18 mouse cellular contexts compared by ENCODE assay signal in the genomic region with DNA sequence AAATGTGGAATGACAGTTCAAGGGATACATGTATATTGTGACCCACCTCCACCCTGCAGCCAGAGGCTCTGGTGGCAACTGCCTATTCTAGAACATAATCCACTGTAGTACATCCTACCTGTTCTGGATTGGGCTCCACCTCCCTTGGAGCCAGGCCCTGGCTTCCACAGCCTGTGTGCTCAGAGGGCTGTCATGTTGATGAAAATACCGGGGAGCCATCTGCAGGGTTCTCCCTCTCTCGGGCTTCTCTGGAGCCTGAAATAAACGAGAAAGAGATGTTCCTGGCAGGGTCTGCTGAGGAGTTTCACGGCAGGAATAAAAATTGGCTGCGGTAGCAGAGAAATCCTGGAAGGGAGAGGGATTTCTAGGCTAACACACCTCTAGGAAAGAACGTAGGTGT. TPM values are rescaled to one million over a fixed set of nuclear protein-coding genes. Genes with fewer than 3 reads are reported as not detected.
DNase-seq lines count a peak whose midpoint lies in the region; ATAC-seq lines count a peak whose summit lies in the region.
"Had no signal": no experiment of that assay in that cellular context is flagged by ENCODE, and none has a peak within 500 bp of the region (broad histone marks: within the 10 kb centered on the region; RNA-seq: fewer than 3 reads in every experiment).

No protein-coding gene starts in this region.

- no peak for DNase-seq in neural tube, embryonic 10.5 days (ENCODE audit: extremely low spot score, low spot score)
- DNase-seq in left cerebral cortex, postnatal 10 days (ENCODE audit: extremely low spot score in 1 of 2, low spot score in 2 of 2) = peak; percentile 31 to 62
- DNase-seq in T-cell, adult 2 months (ENCODE audit: low spot score) = no peak
- DNase-seq in ovary, adult 18-20 months (ENCODE audit: low spot score) = no peak
- DNase-seq: heart, adult 2 months; kidney, adult 8-10 months; lung, adult 18-20 months; midbrain, embryonic 14.5 days; retina, postnatal 1 day had no signal

- H3K9me3 ChIP-seq in forebrain, embryonic 15.5 days = no peaks in the 10 kb centered on the region
- H3K9me3 ChIP-seq in forebrain, embryonic 13.5 days (replicated peaks) = no peaks in the 10 kb centered on the region
- H3K9me3 ChIP-seq in neural tube, embryonic 15.5 days (replicated peaks) = no peaks in the 10 kb centered on the region
- H3K9me3 ChIP-seq: hindbrain, embryonic 15.5 days; limb, embryonic 15.5 days; neural tube, embryonic 13.5 days had no signal

- WGBS in forebrain, embryonic 15.5 days = 51% methylated on average over 6 of the region's 6 CpGs
- 57% methylated on average over 6 of the region's 6 CpGs for WGBS in forebrain, embryonic 13.5 days
- 57% methylated on average over 6 of the region's 6 CpGs for WGBS in neural tube, embryonic 15.5 days

- no peak overlapping the region for H3K9ac ChIP-seq in forebrain, embryonic 15.5 days (replicated peaks)
- no peak overlapping the region for H3K9ac ChIP-seq in forebrain, embryonic 13.5 days
- H3K9ac ChIP-seq in neural tube, embryonic 15.5 days (replicated peaks) = no peak overlapping the region
- H3K9ac ChIP-seq: hindbrain, embryonic 15.5 days; limb, embryonic 15.5 days; neural tube, embryonic 13.5 days had no signal

- no peak overlapping the region for H3K4me2 ChIP-seq in forebrain, embryonic 15.5 days (replicated peaks)
- H3K4me2 ChIP-seq in forebrain, embryonic 13.5 days = no peak overlapping the region
- no peak overlapping the region for H3K4me2 ChIP-seq in neural tube, embryonic 15.5 days
- H3K4me2 ChIP-seq: hindbrain, embryonic 15.5 days; limb, embryonic 15.5 days; neural tube, embryonic 13.5 days had no signal

- H3K4me3 ChIP-seq in forebrain, embryonic 15.5 days = no peak overlapping the region
- H3K4me3 ChIP-seq in forebrain, embryonic 13.5 days = no peak overlapping the region
- H3K4me3 ChIP-seq in neural tube, embryonic 15.5 days (replicated peaks) = no peak overlapping the region
- H3K4me3 ChIP-seq: heart, adult 2 months; hindbrain, embryonic 15.5 days; limb, embryonic 15.5 days; neural tube, embryonic 13.5 days had no signal

- peaks cover 8% of the 10 kb centered on the region for H3K4me1 ChIP-seq in forebrain, embryonic 15.5 days
- peaks cover 2% of the 10 kb centered on the region; the same call in 1 of the 2 replicates for H3K4me1 ChIP-seq in forebrain, embryonic 13.5 days
- H3K4me1 ChIP-seq in neural tube, embryonic 15.5 days = peaks cover 5% of the 10 kb centered on the region; the same call in 1 of the 2 replicates
- H3K4me1 ChIP-seq: hindbrain, embryonic 15.5 days; neural tube, embryonic 13.5 days had no signal

- H3K27ac ChIP-seq in forebrain, embryonic 15.5 days (replicated peaks) = 0 out of 2 replicates have a peak overlapping the region, but pooled peaks have one; percentile 5
- no peak overlapping the region for H3K27ac ChIP-seq in forebrain, embryonic 13.5 days
- peak overlapping the region; percentile 28; the same call in 1 of the 2 replicates for H3K27ac ChIP-seq in neural tube, embryonic 15.5 days (replicated peaks)
- H3K27ac ChIP-seq: heart, adult 2 months; hindbrain, embryonic 15.5 days; limb, embryonic 15.5 days; macrophage; neural tube, embryonic 13.5 days had no signal

- no peak for ATAC-seq in forebrain, embryonic 15.5 days (replicated peaks)
- ATAC-seq in forebrain, embryonic 13.5 days = no peak
- no peak for ATAC-seq in neural tube, embryonic 15.5 days (ENCODE audit: low FRiP score)
- ATAC-seq: activated CD4-positive, CD25-positive, alpha-beta regulatory T cell, adult 4 months had no signal

- intact Hi-C loops in left cerebral cortex, postnatal 10 days (cut with DNase I) = no loop called here

- no peaks in the 10 kb centered on the region for H3K36me3 ChIP-seq in forebrain, embryonic 15.5 days
- H3K36me3 ChIP-seq in forebrain, embryonic 13.5 days (ENCODE audit: poor library complexity, severe bottlenecking) = no peaks in the 10 kb centered on the region
- no peaks in the 10 kb centered on the region for H3K36me3 ChIP-seq in neural tube, embryonic 15.5 days
- H3K36me3 ChIP-seq: hindbrain, embryonic 15.5 days; limb, embryonic 15.5 days; neural tube, embryonic 13.5 days had no signal

- no peaks in the 10 kb centered on the region for H3K27me3 ChIP-seq in forebrain, embryonic 15.5 days
- no peaks in the 10 kb centered on the region for H3K27me3 ChIP-seq in forebrain, embryonic 13.5 days
- no peaks in the 10 kb centered on the region for H3K27me3 ChIP-seq in neural tube, embryonic 15.5 days (replicated peaks)
- H3K27me3 ChIP-seq: hindbrain, embryonic 15.5 days; limb, embryonic 15.5 days; neural tube, embryonic 13.5 days had no signal

RNA-seq across cellular contexts. Expression of gene Tmem130, which starts 41.8 kb away (rescaled TPM):
- polyA plus RNA-seq in forebrain, embryonic 15.5 days (2015; fragmentation: Nextera tagmentation; extraction: Ambion mirVana) = 132 and 153 TPM in 2 replicates
- 79.2 and 94.8 TPM in 2 replicates for polyA plus RNA-seq in forebrain, embryonic 13.5 days (2015; fragmentation: Nextera tagmentation; extraction: Ambion mirVana)
- 359 and 415 TPM in 2 replicates for polyA plus RNA-seq in neural tube, embryonic 15.5 days (2015; fragmentation: Nextera tagmentation; extraction: Ambion mirVana)
- total RNA-seq in left cerebral cortex, postnatal 10 days (2021) = 100 to 1,000 TPM; 205 to 222 TPM
- total RNA-seq: gastrocnemius, adult 18-20 months had no signal
- polyA plus RNA-seq: activated CD4-positive, CD25-positive, alpha-beta regulatory T cell, adult 4 months; macrophage had no signal

RNA-seq across cellular contexts. Expression of gene Trrap, which starts 47.8 kb away (rescaled TPM):
- polyA plus RNA-seq in forebrain, embryonic 15.5 days (2015; fragmentation: Nextera tagmentation; extraction: Ambion mirVana) = 75.8 and 82.2 TPM in 2 replicates
- polyA plus RNA-seq in forebrain, embryonic 13.5 days (2015; fragmentation: Nextera tagmentation; extraction: Ambion mirVana) = 80.9 and 82.1 TPM in 2 replicates
- 61.2 and 64.5 TPM in 2 replicates for polyA plus RNA-seq in neural tube, embryonic 15.5 days (2015; fragmentation: Nextera tagmentation; extraction: Ambion mirVana)
- total RNA-seq in left cerebral cortex, postnatal 10 days (2021) = 100 to 1,000 TPM; 142 to 154 TPM

Comparison
In these comparisons a context has a peak if more than half of its experiments do, and no peak if none do; other contexts are left out.
1. DNase-seq: peak in left cerebral cortex, postnatal 10 days (2 of 2); none in neural tube, embryonic 10.5 days (single experiment), T-cell, adult 2 months (single experiment) and ovary, adult 18-20 months (single experiment).